Mouse (Mus musculus): ENCODE measurements around the gene Dnaja3.
A peak's percentile ranks its signal among the peaks of the same experiment; 100 is the strongest.
"Not testable (repeated sequence)": the region's sequence is repeated elsewhere in the genome, so short reads cannot be mapped to it uniquely, and the experiment has no call there.

The Dnaja3 gene

GRCm38 (mm10) chr16:4725780-4726527, 86.2 kb downstream of the Dnaja3 start, which contains the start of gene Hmox2:
Hmox2 (plus strand) TSS chr16:4726361.
- DNase-seq: peak; percentile 96

DNA sequence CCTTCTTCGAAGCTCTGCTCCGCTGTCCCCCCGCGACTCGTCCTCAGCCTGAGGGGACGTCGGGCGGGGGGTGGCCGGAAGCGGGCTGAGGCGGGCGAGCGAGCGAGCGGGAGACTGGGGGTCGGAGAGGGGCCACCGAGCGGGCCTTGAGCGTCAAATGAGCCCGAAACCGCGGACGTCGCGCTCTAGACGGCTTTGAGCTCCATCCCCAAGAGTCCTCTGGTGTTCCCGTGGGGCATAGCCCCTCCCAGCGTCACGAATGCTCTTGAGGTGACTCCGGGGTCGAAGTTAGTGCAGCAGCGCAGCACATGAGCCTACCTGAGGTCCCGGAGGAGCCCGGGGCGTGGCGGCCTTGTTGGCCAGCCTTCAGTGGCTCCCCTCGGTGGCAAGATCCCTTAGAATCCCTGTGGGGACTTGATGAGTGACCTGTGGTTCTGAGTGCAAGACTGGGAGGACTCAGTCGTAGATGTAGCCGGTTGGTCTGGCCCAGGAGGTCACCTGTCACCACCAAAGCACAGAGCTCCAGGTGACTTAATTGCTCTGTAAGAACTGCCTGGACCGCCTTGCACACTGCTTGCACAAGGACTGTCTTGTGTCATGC, 86.8 kb downstream of the Dnaja3 start:
- no peak for DNase-seq

DNA sequence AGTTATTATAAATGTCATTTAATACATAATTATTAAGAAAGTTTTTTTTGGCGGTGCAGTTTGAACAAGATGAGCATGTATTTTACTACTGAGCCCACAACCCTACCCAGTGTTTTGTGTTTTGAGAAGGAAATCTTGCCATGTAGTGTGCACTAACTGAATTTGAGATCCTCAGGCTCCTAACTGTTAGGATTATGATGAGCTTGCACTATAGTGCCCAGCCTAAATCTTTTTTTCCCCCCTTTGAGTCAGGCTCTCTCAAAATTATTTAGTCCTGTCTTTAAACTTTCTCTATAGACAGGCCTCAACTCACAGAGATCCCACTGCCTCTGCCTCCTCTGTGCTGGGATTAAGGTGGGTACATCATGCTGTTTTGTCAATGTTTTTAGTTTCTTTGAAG, 87.7 kb downstream of the Dnaja3 start:
- DNase-seq: no peak

- DNase-seq: peak; percentile 25
Measured at GRCm38 (mm10) chr16:4727963-4728362, 88.2 kb downstream of the Dnaja3 start.

- DNase-seq: no peak
Measured at GRCm38 (mm10) chr16:4730776-4731358, 91.1 kb downstream of the Dnaja3 start.

DNA sequence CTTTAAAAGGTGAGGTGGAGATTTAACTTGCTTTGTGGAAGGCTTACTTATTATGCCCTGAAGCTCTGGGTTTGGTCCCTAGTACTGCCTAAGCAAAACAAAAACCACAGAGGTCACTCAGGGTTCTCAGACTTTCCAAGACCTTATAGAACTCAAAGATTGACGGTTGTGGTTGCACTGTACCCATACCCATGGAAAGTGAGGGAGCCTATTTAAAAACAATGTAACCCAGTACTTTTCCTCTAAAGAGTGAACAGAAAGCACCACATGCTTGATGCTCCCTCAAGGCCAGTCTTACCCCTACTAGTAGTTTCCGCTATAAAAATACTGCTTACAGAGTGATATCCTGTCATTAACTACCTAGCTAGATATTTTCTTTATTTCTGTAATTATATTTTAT, 96.5 kb downstream of the Dnaja3 start:
- DNase-seq: no peak

- no peak for DNase-seq
Measured at GRCm38 (mm10) chr16:4739994-4740393, 100.2 kb downstream of the Dnaja3 start.

- no peak for DNase-seq
Measured at GRCm38 (mm10) chr16:4742186-4742585, 102.4 kb downstream of the Dnaja3 start.

- no peak for DNase-seq
Measured at GRCm38 (mm10) chr16:4752155-4752554, 112.4 kb downstream of the Dnaja3 start.

DNA sequence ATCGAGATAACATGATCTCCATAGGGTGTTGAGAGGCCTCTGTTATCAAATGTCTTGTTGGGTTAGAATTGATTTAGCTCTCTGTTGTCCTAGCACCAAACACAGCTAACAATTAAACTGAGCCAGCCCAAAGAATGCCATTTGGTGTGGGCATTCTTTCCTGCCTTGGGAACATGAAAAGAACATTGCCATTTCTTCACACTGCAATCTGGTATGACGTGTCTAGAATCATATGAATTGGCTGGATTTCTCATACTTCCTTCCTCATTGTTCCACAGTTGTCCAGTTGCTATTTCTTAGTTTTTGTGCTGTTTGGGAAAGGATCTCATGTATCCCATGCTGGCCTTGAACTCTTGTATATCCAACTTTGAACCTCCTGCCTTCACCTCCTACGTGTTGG, 114.3 kb downstream of the Dnaja3 start:
- DNase-seq: no peak

DNA sequence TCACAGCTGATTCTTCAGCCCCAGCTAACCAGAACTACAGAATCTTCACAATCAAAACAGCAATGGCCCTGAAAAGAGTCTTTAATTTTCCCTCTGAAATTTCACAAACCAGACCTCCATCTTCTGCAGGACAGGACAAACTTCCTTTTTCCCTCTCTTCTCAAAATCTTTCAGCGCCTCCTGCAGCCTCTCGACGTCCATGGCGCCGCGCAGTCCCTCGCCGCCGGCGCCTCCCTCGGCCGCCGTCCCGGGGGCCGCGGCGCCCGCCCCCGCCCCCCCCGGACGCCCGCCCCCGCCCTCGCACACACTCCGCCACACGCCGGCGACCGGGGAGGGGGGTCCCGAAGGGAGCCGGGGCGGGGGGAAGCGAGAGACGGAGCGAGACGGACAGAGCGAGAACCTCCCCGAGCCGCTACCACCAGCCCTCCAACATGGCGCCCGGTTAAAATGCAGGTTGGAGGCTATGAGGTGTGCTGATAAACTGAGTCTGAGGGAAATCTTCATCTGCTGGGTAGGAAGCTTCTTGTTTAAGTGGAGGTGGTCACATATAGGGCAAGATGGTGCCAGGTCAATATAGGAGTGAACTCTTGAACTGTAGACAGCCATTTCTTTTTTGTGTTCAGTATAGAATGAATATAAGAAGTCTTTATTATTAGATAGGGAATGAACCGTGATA, 117.0 kb downstream of the Dnaja3 start:
- DNase-seq: not testable (repeated sequence)
